Mouse (Mus musculus): ENCODE results near the gene Ldhd.

Ldhd gene

DNA sequence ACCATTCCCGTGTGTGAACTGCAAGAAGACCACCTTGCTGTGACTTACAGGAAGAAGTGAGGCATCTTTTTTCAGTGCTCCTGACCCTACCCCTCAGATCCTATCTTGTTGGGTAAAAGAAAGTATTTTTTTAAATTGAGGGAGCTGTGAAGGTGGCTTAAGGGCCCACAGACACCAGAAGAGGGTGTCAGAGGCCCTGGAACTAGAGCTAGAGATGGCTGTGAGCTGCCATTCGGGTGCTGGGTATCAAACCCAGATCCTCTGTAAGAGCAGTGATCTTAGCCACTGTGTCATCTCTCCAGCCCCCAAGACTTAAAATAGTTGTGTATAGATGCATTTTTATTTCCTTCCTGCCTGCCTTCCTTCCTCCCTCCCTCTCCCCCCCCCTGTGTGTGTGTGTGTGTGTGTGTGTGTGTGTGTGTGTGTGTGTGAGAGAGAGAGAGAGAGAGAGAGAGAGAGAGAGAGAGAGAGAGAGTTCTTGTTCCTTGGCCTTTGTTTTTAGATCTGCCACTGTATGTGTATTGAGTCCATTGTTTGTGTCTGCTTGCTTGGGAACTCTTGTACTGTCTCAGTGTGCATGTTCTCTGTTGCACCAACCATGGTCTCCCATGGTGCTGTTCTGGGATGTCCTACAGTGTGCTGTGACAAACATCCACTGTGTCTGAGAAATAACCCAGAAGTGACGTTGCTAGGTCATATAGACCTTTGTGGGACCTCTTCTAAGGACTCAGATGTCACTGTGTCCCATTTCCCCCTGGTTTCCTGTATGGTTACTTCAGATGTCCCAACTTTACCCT, 35.9 kb downstream of the Ldhd start:
- no peak for DNase-seq

GRCm38 (mm10) chr8:111592390-111592910, 37.7 kb downstream of the Ldhd start:
- DNase-seq = no peak

DNA sequence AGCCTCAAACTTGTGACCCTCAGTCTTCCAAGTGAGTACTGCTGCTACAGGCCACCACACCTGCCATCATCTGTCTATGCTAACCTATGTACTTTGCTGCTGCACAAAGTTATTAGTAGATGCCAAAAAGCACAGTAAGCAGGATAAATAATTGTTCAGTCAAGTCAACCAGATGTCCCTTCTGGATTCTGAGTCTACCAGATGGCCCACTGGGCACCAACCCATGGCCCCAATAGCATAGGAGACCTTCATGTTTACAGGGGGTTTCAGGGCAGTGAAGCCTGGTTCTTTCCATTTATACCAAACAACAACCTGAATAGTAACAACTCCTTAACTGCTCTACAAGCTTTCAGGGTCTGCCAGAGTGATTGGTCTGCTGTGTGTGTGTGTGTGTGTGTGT, 39.0 kb downstream of the Ldhd start:
- peak; percentile 53 to 56 for DNase-seq

- DNase-seq = no peak
Observed at GRCm38 (mm10) chr8:111590214-111590613, 40.0 kb downstream of the Ldhd start.

DNA sequence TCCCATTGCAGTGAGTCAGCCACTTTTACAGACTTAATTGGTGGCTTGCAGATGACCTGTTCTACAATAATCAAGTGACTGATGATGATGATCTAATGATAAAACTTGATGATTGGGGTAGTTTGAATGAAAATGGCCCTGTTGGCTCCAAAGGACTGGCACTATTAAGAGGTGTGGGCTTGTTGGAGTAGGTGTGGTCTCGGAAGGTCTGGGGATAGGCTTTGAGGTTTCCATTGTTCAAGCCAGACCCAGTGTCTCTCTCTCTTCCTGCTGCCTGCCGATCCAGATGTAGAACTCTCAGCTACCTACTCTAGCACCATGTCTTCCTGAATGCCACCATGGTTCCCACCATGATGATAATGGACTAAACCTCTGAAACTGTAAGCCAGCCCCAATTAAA, 41.8 kb downstream of the Ldhd start:
- DNase-seq = no peak

GRCm38 (mm10) chr8:111587545-111588094, 42.6 kb downstream of the Ldhd start:
- DNase-seq = no peak

DNA sequence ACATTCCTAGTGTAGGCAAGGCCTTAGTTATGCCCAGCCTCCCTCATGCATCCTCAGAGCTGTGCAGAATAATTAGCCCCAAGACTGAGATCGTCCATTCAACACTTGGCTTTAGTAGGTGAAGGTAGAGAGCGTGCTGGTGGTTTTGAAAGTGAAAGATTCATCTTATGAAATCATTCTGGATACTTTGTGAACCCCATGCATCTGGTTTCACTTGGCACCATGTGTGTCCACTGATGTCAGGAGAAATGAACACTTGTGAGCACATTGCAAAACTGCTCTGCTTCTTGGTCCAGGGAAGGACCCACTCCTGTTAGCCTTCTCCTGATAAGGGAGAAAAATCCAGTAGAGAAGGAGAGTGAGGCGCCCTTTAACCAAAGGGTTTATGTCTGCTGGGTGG, 45.2 kb downstream of the Ldhd start:
- no peak for DNase-seq

DNA sequence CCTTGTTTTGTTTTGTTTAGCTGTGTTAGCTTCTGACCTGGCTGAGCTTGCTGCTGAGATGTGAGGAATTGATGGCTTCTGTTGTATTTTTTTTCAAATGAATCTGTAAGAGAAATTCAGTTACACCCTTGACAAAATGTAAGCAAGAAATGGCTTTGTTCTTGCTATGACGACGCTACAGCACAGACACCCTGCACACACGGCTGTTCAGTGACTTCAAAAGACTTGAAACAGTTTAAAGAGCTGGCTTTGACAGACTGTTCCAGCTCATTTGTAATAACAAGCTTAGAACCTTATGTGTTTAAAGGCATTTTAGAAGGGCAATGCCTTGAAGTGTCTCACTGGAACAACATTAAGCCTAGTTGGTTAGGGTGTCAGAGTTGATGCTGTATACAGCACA, 47.8 kb downstream of the Ldhd start:
- DNase-seq = no peak

- no peak for DNase-seq
Observed at GRCm38 (mm10) chr8:111580306-111580705, 49.9 kb downstream of the Ldhd start.

DNA sequence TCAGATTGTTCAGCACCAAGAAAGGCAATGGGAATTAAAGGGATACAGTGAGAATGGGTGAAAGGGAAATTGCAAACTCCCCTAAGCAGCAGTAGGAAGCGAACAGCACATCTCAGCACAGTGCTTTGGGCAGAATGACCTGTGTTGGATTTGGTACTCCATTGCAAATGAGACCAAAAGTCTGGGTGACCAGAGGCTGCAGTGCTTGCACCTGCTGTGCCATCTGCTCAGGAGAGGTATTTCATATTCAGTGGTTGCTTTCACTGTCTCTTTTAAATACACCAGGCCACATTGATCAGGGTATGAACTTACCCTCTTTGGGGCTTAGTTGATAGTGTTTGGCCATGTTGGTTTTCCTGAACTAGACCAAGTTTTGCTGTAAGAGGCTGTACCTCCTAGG, 50.9 kb downstream of the Ldhd start:
- DNase-seq = peak; percentile 55 to 58

GRCm38 (mm10) chr8:111577880-111578533, 52.2 kb downstream of the Ldhd start:
- DNase-seq = no peak

DNA sequence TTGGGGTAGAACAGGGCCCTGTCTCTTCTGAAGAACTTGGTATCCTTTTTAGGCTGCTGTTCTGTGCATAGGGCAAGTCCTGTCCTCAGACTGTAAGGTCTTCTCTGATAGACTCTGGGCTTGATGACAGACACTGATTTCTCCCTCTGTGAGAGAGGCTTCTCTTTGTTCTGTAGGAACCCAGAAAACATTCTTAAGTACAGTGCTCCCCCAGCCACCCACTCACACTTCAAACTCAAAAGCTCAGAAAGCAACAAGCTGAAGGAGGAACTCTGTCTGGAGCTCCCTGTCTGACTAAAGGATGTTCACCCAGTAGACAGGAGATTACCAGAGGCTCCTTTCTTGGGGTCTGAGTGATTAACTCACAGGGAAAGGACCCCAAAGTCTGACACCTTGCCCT, 53.7 kb downstream of the Ldhd start:
- no peak for DNase-seq

DNA sequence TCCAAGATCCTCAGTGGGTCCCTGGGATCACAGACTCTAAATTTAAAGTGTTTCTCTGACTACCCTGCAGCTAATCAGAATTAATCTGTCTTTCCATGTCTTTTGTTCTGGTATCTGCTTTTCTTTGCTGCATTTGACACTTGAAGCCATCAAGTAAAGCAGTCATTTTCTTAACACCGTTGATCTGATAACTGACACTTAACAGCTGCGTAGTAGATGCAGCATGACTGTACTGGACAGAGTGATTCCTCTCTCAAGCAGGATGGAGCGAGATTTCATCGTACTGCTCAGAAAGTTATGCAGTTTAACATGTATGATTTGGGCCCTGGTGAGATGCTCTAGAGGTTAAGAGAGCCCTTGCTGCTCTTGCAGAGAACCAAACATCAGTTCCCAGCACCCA, 54.7 kb downstream of the Ldhd start:
- DNase-seq = no peak

DNA sequence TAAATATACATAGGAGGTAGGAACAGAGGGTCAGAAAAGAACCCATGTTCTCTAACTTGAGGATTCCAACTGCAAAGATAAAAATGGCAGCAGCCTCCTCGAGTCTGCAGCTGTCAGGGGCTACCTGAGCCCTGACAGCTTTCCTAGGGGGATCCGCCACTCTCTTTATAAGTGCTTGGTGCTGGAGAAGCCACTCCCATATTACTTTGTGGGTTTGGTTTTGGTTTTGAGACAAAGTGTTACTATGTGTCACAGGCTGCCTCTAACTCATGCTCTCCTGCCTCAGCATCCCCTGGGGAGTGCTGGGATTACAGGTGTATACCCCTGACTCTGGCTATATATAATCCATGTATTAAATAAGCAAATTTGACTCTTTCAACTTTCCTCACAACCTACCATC, 56.2 kb downstream of the Ldhd start:
- DNase-seq = no peak

All from cerebellum, postnatal 10 days (tissue).